Mouse (Mus musculus) lung, postnatal 0 days (tissue): ENCODE results near the gene Otud5.
A peak's percentile ranks its signal among the peaks of the same experiment; 100 is the strongest.

Experiments used
- CTCF ChIP-seq: IDR thresholded peaks from 2 replicates; pipeline ENCODE4 v1.5.1; 2016; ENCODE audit warnings: antibody characterized with exemption, mild to moderate bottlenecking
- EP300 ChIP-seq: IDR thresholded peaks from 2 replicates; pipeline ENCODE4 v1.6.1; 2016; ENCODE audit warnings: antibody characterized with exemption, mild to moderate bottlenecking, control low read depth

GRCm38 (mm10) chrX:7854578-7854977 is 13.4 kb downstream of the Otud5 start:
- TF ChIP-seq EP300 = no peak
- peak; percentile 67 for TF ChIP-seq CTCF
